Mouse (Mus musculus): Measurements from ENCODE around the gene Qtrt1. TPM values are rescaled to one million over a fixed set of nuclear protein-coding genes. Genes with fewer than 3 reads are reported as not detected.

The Qtrt1 gene
- polyA plus RNA-seq, 1 experiment from 2014 or later: 42.3 TPM

DNA sequence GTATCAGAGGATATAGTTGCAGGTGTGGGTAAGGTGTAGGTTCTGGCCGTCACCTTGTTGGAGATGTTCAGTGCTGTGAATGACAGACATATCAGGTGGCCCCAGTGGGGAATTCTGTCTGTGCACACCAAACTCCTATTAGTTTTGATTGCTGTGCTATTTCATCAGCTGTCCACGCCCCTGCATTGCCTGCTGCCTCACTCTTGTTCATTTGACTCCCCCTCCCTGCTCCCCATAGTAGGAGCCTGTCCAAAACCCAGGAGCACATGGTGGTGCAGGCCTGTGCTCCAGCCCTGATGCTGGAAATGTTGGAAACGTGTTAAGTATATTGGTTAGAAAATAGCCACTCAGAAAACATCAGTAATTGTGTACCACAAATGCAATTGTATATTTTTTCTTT, 27.8 kb downstream of the Qtrt1 start:
- WGBS: 73% methylated on average over 3 of the region's 3 CpGs
- Histone ChIP-seq H3K27me3 (no peaks in the 10 kb centered on the region), H3K4me2 (no peak overlapping the region), H3K4me1 (peaks cover 17% of the 10 kb centered on the region), H3K9me3 (no peaks in the 10 kb centered on the region), H3K36me3 (no peaks in the 10 kb centered on the region), H3K9ac (no peak overlapping the region), H3K4me3 (no peak overlapping the region), H3K27ac (no peak overlapping the region)
- ATAC-seq (ENCODE audit: insufficient number of reproducible peaks, low FRiP score, low TSS enrichment, low read depth): no peak

- 89% methylated on average over 2 of the region's 2 CpGs for WGBS
- Histone ChIP-seq H3K27ac (no peak overlapping the region), H3K27me3 (no peaks in the 10 kb centered on the region), H3K36me3 (no peaks in the 10 kb centered on the region), H3K4me2 (no peak overlapping the region), H3K4me1 (peaks cover 17% of the 10 kb centered on the region), H3K4me3 (no peak overlapping the region), H3K9me3 (no peaks in the 10 kb centered on the region), H3K9ac (no peak overlapping the region)
- no peak for ATAC-seq (ENCODE audit: insufficient number of reproducible peaks, low FRiP score, low TSS enrichment, low read depth)
Measured at GRCm38 (mm10) chr9:21439914-21440313, 28.3 kb downstream of the Qtrt1 start.

DNA sequence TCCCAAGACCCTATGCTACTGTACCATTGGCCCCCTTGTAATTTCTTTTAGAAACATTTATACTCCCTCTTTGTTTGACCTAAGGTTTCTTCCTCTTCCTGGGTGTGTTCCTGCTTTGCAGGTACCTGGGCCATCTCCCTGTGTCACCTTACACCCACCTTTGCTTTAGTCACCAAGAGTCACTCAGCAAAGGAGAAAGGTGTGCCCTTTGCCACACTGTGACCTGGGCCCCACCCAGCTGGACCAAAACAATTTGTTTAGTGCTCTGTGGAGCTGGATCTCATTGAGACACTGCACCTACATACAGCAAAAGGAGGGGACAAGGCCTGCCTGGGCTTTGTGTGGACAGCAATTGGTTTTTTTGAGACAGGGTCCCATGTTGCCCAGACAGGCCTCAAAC, 28.8 kb downstream of the Qtrt1 start:
- H3K27ac ChIP-seq: no peak overlapping the region
- peaks cover 3% of the 10 kb centered on the region; the same call in 1 of the 2 replicates for H3K36me3 ChIP-seq
- no peak overlapping the region for H3K4me2 ChIP-seq
- no peaks in the 10 kb centered on the region for H3K9me3 ChIP-seq
- H3K27me3 ChIP-seq: no peaks in the 10 kb centered on the region
- H3K4me3 ChIP-seq: no peak overlapping the region
- peaks cover 17% of the 10 kb centered on the region for H3K4me1 ChIP-seq
- ATAC-seq (ENCODE audit: insufficient number of reproducible peaks, low FRiP score, low TSS enrichment, low read depth): no peak
- H3K9ac ChIP-seq: no peak overlapping the region

GRCm38 (mm10) chr9:21443853-21444252, 32.2 kb downstream of the Qtrt1 start:
- 91% methylated on average over 8 of the region's 8 CpGs for WGBS
- no peak overlapping the region for H3K9ac ChIP-seq
- H3K4me1 ChIP-seq: peaks cover 4% of the 10 kb centered on the region; the same call in 1 of the 2 replicates

GRCm38 (mm10) chr9:21444574-21444973, 32.9 kb downstream of the Qtrt1 start:
- no peak overlapping the region for H3K9ac ChIP-seq
- H3K36me3 ChIP-seq: peaks cover 7% of the 10 kb centered on the region; the same call in 1 of the 2 replicates
- no peaks in the 10 kb centered on the region for H3K27me3 ChIP-seq
- no peak overlapping the region for H3K27ac ChIP-seq
- H3K4me2 ChIP-seq: no peak overlapping the region
- no peak overlapping the region for H3K4me3 ChIP-seq
- no peaks in the 10 kb centered on the region for H3K9me3 ChIP-seq
- WGBS: 79% methylated on average over 4 of the region's 4 CpGs
- 0 out of 2 replicates have a peak, but pooled peaks cover 4% of the 10 kb centered on the region for H3K4me1 ChIP-seq
- ATAC-seq (ENCODE audit: insufficient number of reproducible peaks, low FRiP score, low TSS enrichment, low read depth): no peak

More at GRCm38 (mm10) chr9:21443853-21444252, 32.2 kb downstream of the Qtrt1 start:
- Histone ChIP-seq H3K27ac (no peak overlapping the region), H3K36me3 (peaks cover 7% of the 10 kb centered on the region; the same call in 1 of the 2 replicates), H3K4me2 (no peak overlapping the region), H3K27me3 (no peaks in the 10 kb centered on the region), H3K4me3 (no peak overlapping the region), H3K9me3 (no peaks in the 10 kb centered on the region)
- no peak for ATAC-seq (ENCODE audit: insufficient number of reproducible peaks, low FRiP score, low TSS enrichment, low read depth)

DNA sequence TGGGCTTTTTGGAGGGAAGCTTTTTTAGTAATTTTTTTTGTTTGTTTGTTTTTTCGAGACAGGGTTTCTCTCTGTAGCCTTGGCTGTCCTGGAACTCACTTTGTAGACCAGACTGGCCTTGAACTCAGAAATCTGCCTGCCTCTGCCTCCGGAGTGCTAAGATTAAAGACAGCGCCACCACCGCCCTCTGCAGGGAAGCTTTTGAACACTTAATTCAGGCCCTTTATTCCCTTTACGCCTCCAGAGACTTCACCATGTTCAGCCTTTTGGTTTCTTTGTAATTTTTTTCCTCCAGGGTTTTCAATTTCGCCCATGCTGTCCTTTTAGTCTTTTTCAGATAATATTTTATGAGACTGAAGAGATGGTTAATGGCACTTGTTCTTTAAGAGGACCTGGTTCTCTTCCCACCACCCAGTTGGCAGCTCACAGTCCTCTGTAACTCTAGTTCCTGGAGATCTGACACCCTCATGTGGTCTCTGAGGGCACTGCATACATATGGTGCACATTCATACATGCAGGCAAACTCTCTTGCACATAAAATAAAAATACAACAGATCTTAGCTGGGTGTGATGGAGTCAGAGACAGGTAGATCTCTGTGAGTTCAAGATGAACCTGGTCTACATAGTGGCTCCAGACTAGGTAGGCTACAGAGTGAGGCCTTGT, 33.6 kb downstream of the Qtrt1 start:
- Histone ChIP-seq H3K9me3 (no peaks in the 10 kb centered on the region), H3K4me2 (no peak overlapping the region), H3K4me1 (peaks cover 3% of the 10 kb centered on the region; the same call in 1 of the 2 replicates), H3K27me3 (no peaks in the 10 kb centered on the region), H3K9ac (no peak overlapping the region), H3K36me3 (peaks cover 7% of the 10 kb centered on the region; the same call in 1 of the 2 replicates), H3K27ac (no peak overlapping the region), H3K4me3 (no peak overlapping the region)
- WGBS: 99% methylated on average over 6 of the region's 6 CpGs
- no peak for ATAC-seq (ENCODE audit: insufficient number of reproducible peaks, low FRiP score, low TSS enrichment, low read depth)

GRCm38 (mm10) chr9:21447778-21448177, 36.1 kb downstream of the Qtrt1 start:
- Histone ChIP-seq H3K9ac (no peak overlapping the region), H3K4me3 (no peak overlapping the region), H3K27ac (no peak overlapping the region), H3K36me3 (peaks cover 7% of the 10 kb centered on the region; the same call in 1 of the 2 replicates), H3K27me3 (no peaks in the 10 kb centered on the region), H3K9me3 (no peaks in the 10 kb centered on the region), H3K4me2 (no peak overlapping the region), H3K4me1 (peaks cover 14% of the 10 kb centered on the region; the same call in 1 of the 2 replicates)
- ATAC-seq (ENCODE audit: insufficient number of reproducible peaks, low FRiP score, low TSS enrichment, low read depth): no peak
- 88% methylated on average over 2 of the region's 2 CpGs for WGBS

DNA sequence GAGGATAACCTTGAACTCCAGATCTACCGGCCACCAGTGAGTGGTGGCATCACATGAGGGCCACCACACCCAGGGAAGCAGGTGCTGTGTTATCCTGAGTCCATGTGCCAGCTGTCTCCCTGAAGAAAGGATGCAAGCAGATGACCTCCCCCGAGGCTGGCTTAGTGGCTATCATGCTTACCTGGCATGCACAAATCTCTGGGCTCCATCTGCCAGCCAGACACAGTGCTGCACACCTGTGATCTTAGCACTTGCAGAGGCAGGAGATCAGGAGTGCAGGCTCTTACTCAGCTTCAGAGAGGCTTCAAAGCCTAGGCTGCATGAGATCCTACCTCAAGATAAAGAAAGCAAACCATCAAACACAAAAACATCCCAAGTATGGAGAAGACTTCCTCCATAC, 38.1 kb downstream of the Qtrt1 start:
- H3K9ac ChIP-seq: no peak overlapping the region
- ATAC-seq (ENCODE audit: insufficient number of reproducible peaks, low FRiP score, low TSS enrichment, low read depth): no peak
- peaks cover 14% of the 10 kb centered on the region; the same call in 1 of the 2 replicates for H3K4me1 ChIP-seq
- no peak overlapping the region for H3K4me2 ChIP-seq
- H3K9me3 ChIP-seq: no peaks in the 10 kb centered on the region
- peaks cover 7% of the 10 kb centered on the region; the same call in 1 of the 2 replicates for H3K36me3 ChIP-seq
- H3K4me3 ChIP-seq: no peak overlapping the region
- no peaks in the 10 kb centered on the region for H3K27me3 ChIP-seq
- 87% methylated on average over 2 of the region's 2 CpGs for WGBS
- H3K27ac ChIP-seq: no peak overlapping the region

- H3K27ac ChIP-seq: no peak overlapping the region
- no peak overlapping the region for H3K4me2 ChIP-seq
- no peak for ATAC-seq (ENCODE audit: insufficient number of reproducible peaks, low FRiP score, low TSS enrichment, low read depth)
- H3K4me1 ChIP-seq: peaks cover 14% of the 10 kb centered on the region; the same call in 1 of the 2 replicates
- no peak overlapping the region for H3K9ac ChIP-seq
- H3K27me3 ChIP-seq: no peaks in the 10 kb centered on the region
- H3K9me3 ChIP-seq: no peaks in the 10 kb centered on the region
- WGBS: 76% methylated on average over 3 of the region's 3 CpGs
- no peak overlapping the region for H3K4me3 ChIP-seq
- H3K36me3 ChIP-seq: peaks cover 4% of the 10 kb centered on the region; the same call in 1 of the 2 replicates
Measured at GRCm38 (mm10) chr9:21450270-21450669, 38.6 kb downstream of the Qtrt1 start.

DNA sequence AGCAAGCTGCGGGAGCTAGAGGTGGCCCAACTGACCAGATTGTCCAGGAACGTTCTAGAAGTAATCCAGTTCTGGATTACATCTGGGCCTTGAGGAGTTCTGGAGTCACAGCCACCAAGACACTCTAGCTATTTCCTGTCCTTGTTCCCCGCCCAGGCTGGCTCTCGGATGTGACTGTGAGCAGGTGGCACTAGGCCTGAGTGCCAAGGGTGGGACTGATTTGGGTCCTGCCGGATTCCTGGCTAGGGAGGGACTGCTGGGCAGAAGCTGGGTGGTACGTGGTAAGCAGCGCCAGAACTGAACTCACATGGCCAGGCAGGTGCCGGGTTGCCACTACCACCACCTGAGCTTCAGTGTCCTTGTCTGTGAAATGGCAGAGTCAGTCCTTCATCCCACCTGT, 39.8 kb downstream of the Qtrt1 start:
- H3K4me1 ChIP-seq: peaks cover 14% of the 10 kb centered on the region; the same call in 1 of the 2 replicates
- H3K4me3 ChIP-seq: no peak overlapping the region
- ATAC-seq (ENCODE audit: insufficient number of reproducible peaks, low FRiP score, low TSS enrichment, low read depth): no peak
- H3K27ac ChIP-seq: no peak overlapping the region
- 84% methylated on average over 8 of the region's 8 CpGs for WGBS
- H3K4me2 ChIP-seq: no peak overlapping the region
- H3K9ac ChIP-seq: no peak overlapping the region
- no peaks in the 10 kb centered on the region for H3K9me3 ChIP-seq
- H3K27me3 ChIP-seq: no peaks in the 10 kb centered on the region
- 0 out of 2 replicates have a peak, but pooled peaks cover 2% of the 10 kb centered on the region for H3K36me3 ChIP-seq

DNA sequence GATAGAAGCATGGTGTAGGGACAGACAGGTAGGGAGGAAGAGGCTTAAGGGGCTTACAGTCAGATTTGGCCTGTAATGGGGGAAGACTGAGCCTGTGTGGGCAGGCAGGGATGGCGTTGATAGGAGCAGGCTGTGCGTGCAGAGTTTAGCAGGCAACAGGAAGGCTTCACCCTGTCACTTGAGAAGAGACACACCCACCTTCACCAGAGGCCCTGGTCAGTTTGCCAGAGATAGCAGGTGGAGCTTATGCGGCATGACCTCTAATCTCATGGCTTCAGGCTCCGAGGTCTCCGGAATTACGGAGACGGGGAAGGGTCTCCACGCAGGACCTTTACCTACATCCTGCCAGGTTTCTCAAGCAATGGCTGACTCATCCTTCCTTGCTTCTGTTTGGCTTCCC, 40.2 kb downstream of the Qtrt1 start:
- WGBS: 72% methylated on average over 8 of the region's 8 CpGs
- no peak overlapping the region for H3K27ac ChIP-seq
- H3K27me3 ChIP-seq: no peaks in the 10 kb centered on the region
- H3K4me1 ChIP-seq: peaks cover 14% of the 10 kb centered on the region; the same call in 1 of the 2 replicates
- 0 out of 2 replicates have a peak, but pooled peaks cover 2% of the 10 kb centered on the region for H3K36me3 ChIP-seq
- H3K9ac ChIP-seq: no peak overlapping the region
- no peak overlapping the region for H3K4me2 ChIP-seq
- no peaks in the 10 kb centered on the region for H3K9me3 ChIP-seq
- H3K4me3 ChIP-seq: no peak overlapping the region
- no peak for ATAC-seq (ENCODE audit: insufficient number of reproducible peaks, low FRiP score, low TSS enrichment, low read depth)

- no peaks in the 10 kb centered on the region for H3K27me3 ChIP-seq
- 0 out of 2 replicates have a peak, but pooled peaks cover 1% of the 10 kb centered on the region for H3K36me3 ChIP-seq
- 84% methylated on average over 7 of the region's 7 CpGs for WGBS
- H3K4me3 ChIP-seq: no peak overlapping the region
- ATAC-seq (ENCODE audit: insufficient number of reproducible peaks, low FRiP score, low TSS enrichment, low read depth): no peak
- no peak overlapping the region for H3K4me2 ChIP-seq
- H3K9ac ChIP-seq: no peak overlapping the region
- no peak overlapping the region for H3K27ac ChIP-seq
- H3K4me1 ChIP-seq: peaks cover 14% of the 10 kb centered on the region; the same call in 1 of the 2 replicates
- H3K9me3 ChIP-seq: no peaks in the 10 kb centered on the region
Measured at GRCm38 (mm10) chr9:21453003-21453402, 41.4 kb downstream of the Qtrt1 start.

Data from limb, embryonic 15.5 days (tissue).